Comparison of ENCODE assay signal across 20 mouse cellular contexts in genomic region chr15:88362966-88363365, GRCm38 (mm10).
A peak's percentile ranks its signal among the peaks of the same experiment; 100 is the strongest.
DNase-seq lines count a peak whose midpoint lies in the region.
"Had no signal": no experiment of that assay in that cellular context is flagged by ENCODE, and none has a peak within 500 bp of the region (broad histone marks: within the 10 kb centered on the region; RNA-seq: fewer than 3 reads in every experiment).

No protein-coding gene starts in this region.

- peak; percentile 62 for DNase-seq in left cerebral cortex, postnatal 4 days
- DNase-seq in left cerebral cortex, adult 11 months (ENCODE audit: low spot score) = no peak
- peak; percentile 12 for DNase-seq in cerebellum, adult 11 months
- DNase-seq in cerebellum, adult 9-11 months = peak; percentile 35
- no peak for DNase-seq in frontal cortex, postnatal 25 days (ENCODE audit: low spot score in 2 of 2)
- DNase-seq in gastrocnemius, postnatal 25 days = no peak
- no peak for DNase-seq in right cerebral cortex, postnatal 10 days (ENCODE audit: low spot score in 2 of 2)
- DNase-seq: adrenal gland, postnatal 25 days; gastrocnemius, postnatal 36 days; heart, adult 18-20 months; heart, postnatal 36 days; kidney, adult 18-20 months; kidney, postnatal 25 days; liver; lung, adult 2 months; lung, postnatal 10 days; right cerebral cortex, adult 18-20 months; right cerebral cortex, postnatal 4 days; thymus, adult 2 months; thymus, postnatal 36 days had no signal

- intact Hi-C loops in left cerebral cortex, postnatal 4 days (cut with DNase I) = no loop called here

Comparison
In these comparisons a context has a peak if more than half of its experiments do, and no peak if none do; other contexts are left out.
1. DNase-seq: peak in left cerebral cortex, postnatal 4 days (single experiment), cerebellum, adult 11 months (single experiment) and cerebellum, adult 9-11 months (single experiment); none in left cerebral cortex, adult 11 months (single experiment), frontal cortex, postnatal 25 days (0 of 2), gastrocnemius, postnatal 25 days (single experiment) and right cerebral cortex, postnatal 10 days (0 of 2).